Mouse (Mus musculus) heart, postnatal 0 days (tissue): ENCODE results near the gene Txndc16. TPM values are rescaled to one million over a fixed set of nuclear protein-coding genes. Genes with fewer than 3 reads are reported as not detected.
A peak's percentile ranks its signal among the peaks of the same experiment; 100 is the strongest.

Experiments used
- ATAC-seq: fragments of 200-750 bp; cut with Nextera tagmentation; 2 replicates; pipeline ENCODE4 v1.8.0; 2017; ENCODE audit warnings: low read depth, moderate number of reproducible peaks, moderate library complexity; ENCODE audit not compliant: insufficient read depth
- DNase-seq: peaks from one replicate; pipeline ENCODE4 v3.0.0-alpha.2; 2016; ENCODE audit warnings: low spot score
- H3K27ac ChIP-seq: fragments of 300-500 bp; sonication (generic); 2 replicates; pipeline ENCODE4 v1.5.1; 2014; ENCODE audit warnings: low read depth, mild to moderate bottlenecking
- H3K27me3 ChIP-seq: fragments of 300-500 bp; sonication (generic); 2 replicates; pipeline ENCODE4 v1.6.1; 2014; ENCODE audit warnings: low read length, mixed read lengths; ENCODE audit not compliant: control insufficient read depth, insufficient read depth
- H3K36me3 ChIP-seq: fragments of 300-500 bp; sonication (generic); replicated peaks from 2 replicates; pipeline ENCODE4 v1.6.1; 2014; ENCODE audit warnings: low read length, mixed read lengths; ENCODE audit not compliant: control insufficient read depth, insufficient read depth
- H3K4me1 ChIP-seq: fragments of 300-500 bp; sonication (generic); 2 replicates; pipeline ENCODE4 v1.6.1; 2014; ENCODE audit warnings: antibody characterized with exemption; ENCODE audit not compliant: control insufficient read depth, insufficient read depth
- H3K4me2 ChIP-seq: fragments of 300-500 bp; sonication (generic); 2 replicates; pipeline ENCODE4 v1.6.1; 2014; ENCODE audit warnings: low read depth, mild to moderate bottlenecking, low read length, moderate library complexity
- H3K4me3 ChIP-seq: fragments of 300-500 bp; sonication (generic); 2 replicates; pipeline ENCODE4 v1.5.1; 2014; ENCODE audit warnings: low read depth, low read length
- H3K9ac ChIP-seq: fragments of 300-500 bp; sonication (generic); replicated peaks from 2 replicates; pipeline ENCODE4 v1.6.1; 2014; ENCODE audit warnings: low read depth, low read length, mixed read lengths
- H3K9me3 ChIP-seq: fragments of 300-500 bp; sonication (generic); replicated peaks from 2 replicates; pipeline ENCODE4 v1.6.1; 2016; ENCODE audit warnings: low read length; ENCODE audit not compliant: control insufficient read depth
- CTCF ChIP-seq: IDR thresholded peaks from 2 replicates; pipeline ENCODE4 v1.5.1; 2016; ENCODE audit warnings: antibody characterized with exemption, control low read depth, low read depth
- EP300 ChIP-seq: IDR thresholded peaks from 2 replicates; pipeline ENCODE4 v1.6.1; 2016; ENCODE audit warnings: antibody characterized with exemption, low read depth
- WGBS: fragments of 180-500 bp; shearing (Covaris S2); extraction: QIAGEN DNeasy Blood & Tissue Kit; methylation state at CpG from one replicate; pipeline ENCODE4 v1.1.7; 2014; 5-methylcytosine and 5-hydroxymethylcytosine counted together
- polyA plus RNA-seq: library from polyadenylated mRNA; unstranded; fragments of >200 nt; fragmentation: Nextera tagmentation; extraction: Ambion mirVana; gene quantifications from 2 replicates; pipeline ENCODE4 v1.2.1, GENCODE M21; 2015
- total RNA-seq: library from RNA; depleted of rRNA; stranded (reverse); fragments of >200 nt; gene quantifications from 2 replicates; pipeline ENCODE4 v1.2.3, GENCODE M21; 2014; ENCODE audit warnings: low replicate concordance

The Txndc16 gene
- total and polyA plus RNA-seq, 2 experiments from 2014 or later: 9.0 to 17.4 TPM

DNA sequence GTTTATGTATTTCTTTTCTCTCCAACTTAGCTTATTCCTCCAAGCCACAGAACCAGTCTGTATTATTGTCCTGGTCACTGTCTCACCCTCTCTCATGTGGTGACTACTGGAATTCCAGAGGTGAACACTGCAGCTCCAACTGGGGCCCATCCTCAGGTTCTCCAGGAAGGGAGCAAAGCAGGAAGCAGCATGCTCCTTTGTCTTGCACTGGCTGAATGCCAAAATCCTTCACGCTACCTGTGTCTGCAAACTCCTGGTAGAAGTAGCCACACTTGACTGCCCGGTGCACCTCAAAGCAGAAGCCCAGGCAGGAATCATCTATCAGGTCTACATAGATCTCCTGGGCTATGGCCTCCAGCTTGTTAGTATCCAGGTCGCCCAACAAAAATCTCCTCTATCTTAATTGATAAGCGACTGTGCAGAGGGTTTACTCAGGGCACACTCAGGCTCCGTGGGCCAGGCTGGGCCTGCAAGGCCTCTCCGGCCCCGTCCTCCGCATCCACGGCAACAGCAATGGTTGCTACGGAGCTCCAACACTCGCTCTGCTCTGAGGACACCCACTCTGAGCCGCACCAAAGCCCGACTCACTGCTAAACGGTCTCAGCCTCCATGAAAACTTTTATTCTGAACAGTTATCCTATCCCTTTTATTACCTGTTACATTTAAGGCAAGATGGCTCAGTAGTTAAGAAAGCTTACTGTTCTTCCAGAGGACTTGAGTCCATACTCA lies 45.0 kb downstream of the Txndc16 start:
- Histone ChIP-seq H3K9ac (no peak overlapping the region), H3K36me3 (no peaks in the 10 kb centered on the region; the same call in 1 of the 2 replicates), H3K27me3 (no peaks in the 10 kb centered on the region), H3K4me3 (no peak overlapping the region), H3K27ac (no peak overlapping the region), H3K4me1 (peaks cover 12% of the 10 kb centered on the region), H3K9me3 (no peaks in the 10 kb centered on the region), H3K4me2 (no peak overlapping the region)
- no peak for DNase-seq
- 65% methylated on average over 14 of the region's 14 CpGs for whole genome bisulfite sequencing
- TF ChIP-seq CTCF: no peak
- no peak for TF ChIP-seq EP300
- peak; percentile 14; the same call in 1 of the 2 replicates for ATAC-seq

DNA sequence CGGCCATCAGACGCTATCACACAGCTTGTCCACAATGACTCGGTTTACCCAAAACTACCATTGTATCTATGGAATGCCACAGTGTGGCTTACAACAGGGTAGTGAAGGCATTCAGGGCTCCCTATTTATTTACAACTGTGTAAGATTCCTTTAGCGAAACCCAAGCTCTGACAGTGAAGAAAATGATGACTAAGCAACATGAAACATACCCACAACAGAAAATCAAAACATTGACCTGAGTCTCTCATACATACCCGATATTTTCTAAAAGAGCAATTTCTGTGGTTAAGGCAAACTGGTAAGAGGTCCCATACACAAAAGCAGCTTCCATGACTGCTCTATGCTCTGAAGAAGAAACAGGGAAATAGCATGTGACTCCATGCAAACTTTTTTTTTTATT lies 47.9 kb downstream of the Txndc16 start:
- H3K9ac ChIP-seq: no peak overlapping the region
- H3K4me2 ChIP-seq: no peak overlapping the region
- H3K4me3 ChIP-seq: no peak overlapping the region
- no peaks in the 10 kb centered on the region; the same call in 1 of the 2 replicates for H3K36me3 ChIP-seq
- no peaks in the 10 kb centered on the region for H3K27me3 ChIP-seq
- DNase-seq (no peak), ATAC-seq (no peak)
- H3K27ac ChIP-seq: no peak overlapping the region
- WGBS: 93% methylated on average over 5 of the region's 5 CpGs
- TF ChIP-seq CTCF (no peak), EP300 (no peak)
- no peaks in the 10 kb centered on the region for H3K9me3 ChIP-seq
- H3K4me1 ChIP-seq: peaks cover 12% of the 10 kb centered on the region

DNA sequence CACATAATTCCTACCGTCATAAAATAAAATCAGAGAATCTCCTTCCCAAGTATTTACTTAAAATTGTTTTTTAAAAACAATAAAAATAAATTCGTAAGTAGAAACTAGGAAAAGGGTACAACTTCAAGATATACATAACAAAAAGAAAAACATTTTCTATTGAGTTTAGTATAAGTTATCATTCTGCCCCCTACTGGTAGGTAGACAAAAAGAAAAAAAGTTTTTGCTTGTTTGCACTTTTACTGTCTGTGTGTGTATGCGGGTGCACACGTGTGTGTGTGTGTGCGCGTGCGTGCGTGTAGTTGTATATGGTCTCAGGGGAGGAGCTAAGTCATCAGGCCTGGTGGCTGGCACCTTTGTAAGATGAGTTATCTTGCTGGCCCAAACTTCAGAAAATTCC lies 52.8 kb downstream of the Txndc16 start:
- no peak overlapping the region for H3K4me3 ChIP-seq
- no peaks in the 10 kb centered on the region; the same call in 1 of the 2 replicates for H3K36me3 ChIP-seq
- no peaks in the 10 kb centered on the region for H3K4me1 ChIP-seq
- TF ChIP-seq EP300 (no peak), CTCF (no peak)
- no peak overlapping the region for H3K4me2 ChIP-seq
- no peaks in the 10 kb centered on the region for H3K9me3 ChIP-seq
- ATAC-seq: no peak
- DNase-seq: no peak
- no peaks in the 10 kb centered on the region for H3K27me3 ChIP-seq
- no peak overlapping the region for H3K27ac ChIP-seq
- H3K9ac ChIP-seq: no peak overlapping the region
- WGBS: 78% methylated on average over 8 of the region's 8 CpGs

DNA sequence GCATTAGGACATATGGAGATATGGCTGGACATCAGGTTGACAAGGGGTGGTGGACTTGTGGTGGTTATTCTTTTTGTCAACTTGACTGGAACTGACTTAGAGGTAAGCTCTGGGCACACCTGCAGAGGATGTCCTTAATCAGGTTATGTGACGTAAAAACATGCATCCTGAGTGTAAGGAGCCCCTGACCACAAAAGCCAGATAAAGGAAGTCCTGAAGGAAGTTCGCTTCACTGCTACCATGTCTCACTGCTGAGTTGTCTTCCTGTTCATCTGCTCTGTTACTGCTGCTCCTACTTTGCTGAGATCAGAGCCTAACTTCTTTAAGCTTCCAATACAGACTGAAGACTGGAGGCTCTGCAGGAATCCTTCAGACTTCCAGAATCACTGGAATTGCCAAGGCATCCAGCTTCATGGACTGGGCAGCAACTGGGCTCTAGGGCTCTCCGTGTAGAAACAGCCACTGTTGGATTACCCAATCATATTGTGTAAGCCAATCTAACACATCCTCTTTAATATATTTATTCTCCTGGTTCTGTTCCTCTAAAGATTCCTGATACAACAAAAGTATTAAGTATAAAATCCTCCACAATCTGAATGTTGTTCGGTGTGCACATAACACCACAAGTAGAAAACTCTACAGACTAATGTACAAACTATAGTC lies 64.5 kb downstream of the Txndc16 start:
- no peaks in the 10 kb centered on the region for H3K9me3 ChIP-seq
- no peak overlapping the region for H3K4me3 ChIP-seq
- no peak overlapping the region for H3K4me2 ChIP-seq
- no peaks in the 10 kb centered on the region for H3K4me1 ChIP-seq
- no peaks in the 10 kb centered on the region for H3K36me3 ChIP-seq
- no peaks in the 10 kb centered on the region for H3K27me3 ChIP-seq
- no peak overlapping the region for H3K27ac ChIP-seq
- WGBS: 67% methylated on average over 4 of the region's 4 CpGs
- H3K9ac ChIP-seq: no peak overlapping the region
- ATAC-seq: no peak
- no peak for DNase-seq
- TF ChIP-seq EP300 (no peak), CTCF (no peak)

DNA sequence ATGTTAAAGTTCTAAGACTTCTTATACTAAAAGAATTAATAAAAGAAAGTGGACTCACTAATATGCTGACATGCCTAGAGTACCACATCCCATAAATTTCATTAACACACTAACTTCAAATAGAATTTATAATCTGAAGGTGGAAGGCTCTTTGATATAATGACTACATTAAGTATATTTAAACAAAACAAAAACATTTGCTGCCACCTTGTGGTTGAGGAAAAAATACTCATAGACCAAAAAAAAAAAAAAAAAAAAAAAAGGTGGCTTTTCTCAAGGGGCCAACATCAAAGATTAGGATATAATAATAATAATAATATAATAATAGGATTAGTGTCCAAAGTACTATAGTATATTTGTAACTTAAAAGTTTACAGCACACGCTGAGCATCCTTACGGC lies 66.9 kb downstream of the Txndc16 start:
- H3K4me3 ChIP-seq: no peak overlapping the region
- 91% methylated on average over 2 of the region's 2 CpGs for WGBS
- TF ChIP-seq EP300 (no peak), CTCF (peak; percentile 11; the same call in 1 of the 2 replicates)
- no peak overlapping the region for H3K27ac ChIP-seq
- DNase-seq: peak; percentile 16
- no peak for ATAC-seq
- no peaks in the 10 kb centered on the region for H3K4me1 ChIP-seq
- no peaks in the 10 kb centered on the region for H3K27me3 ChIP-seq
- H3K9me3 ChIP-seq: no peaks in the 10 kb centered on the region
- no peaks in the 10 kb centered on the region for H3K36me3 ChIP-seq
- H3K9ac ChIP-seq: no peak overlapping the region
- H3K4me2 ChIP-seq: no peak overlapping the region
